Mouse (Mus musculus): ENCODE measurements around the gene Kmt2a. TPM values are rescaled to one million over a fixed set of nuclear protein-coding genes. Genes with fewer than 3 reads are reported as not detected.

Gene Kmt2a
- polyA plus RNA-seq, 1 experiment from 2014 or later, result 14.4 TPM

DNA sequence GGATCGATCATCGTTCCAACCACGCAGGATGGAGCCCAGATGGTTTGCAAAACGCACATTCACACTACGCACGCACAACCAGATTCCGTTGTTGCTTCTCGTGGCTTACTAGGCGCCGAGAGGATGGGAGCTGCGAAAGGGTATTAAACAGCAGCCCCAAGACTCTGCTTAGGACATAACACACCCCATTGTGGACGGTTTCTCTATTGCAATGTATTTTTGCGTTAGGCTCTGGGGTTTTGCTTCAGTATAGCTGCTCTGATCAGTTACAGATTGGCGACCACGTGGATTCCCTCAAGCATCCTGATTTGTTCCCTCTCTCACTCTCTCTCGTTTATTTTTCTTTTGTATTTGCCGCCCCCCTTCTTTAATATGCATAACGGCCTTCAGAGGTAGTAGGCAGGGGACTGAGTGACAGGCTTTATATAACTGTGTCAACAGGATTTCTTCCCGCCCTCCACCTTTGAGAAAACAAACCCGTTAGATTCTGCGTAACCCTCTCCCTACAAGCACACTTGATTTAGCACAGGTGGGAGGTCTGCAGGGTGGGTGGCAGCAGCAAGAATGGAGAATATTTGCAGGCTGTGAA lies 2.0 kb upstream of the Kmt2a start:
- H3K9ac ChIP-seq (ENCODE audit: low read depth, low read length), result peak overlapping the region; percentile 80
- peak overlapping the region; percentile 92 for H3K27ac ChIP-seq (ENCODE audit: low read depth, low read length)
- 1% methylated on average over 21 of the region's 21 CpGs for WGBS
- peaks cover 10% of the 10 kb centered on the region for H3K4me1 ChIP-seq (ENCODE audit: control insufficient read depth, insufficient read depth, low read depth, low read length)
- H3K4me3 ChIP-seq (ENCODE audit: low read length), result peak overlapping the region; percentile 82
- H3K36me3 ChIP-seq (ENCODE audit: control insufficient read depth, insufficient read depth, low read length), result no peaks in the 10 kb centered on the region
- ATAC-seq, result peak; percentile 34
- H3K27me3 ChIP-seq (replicated peaks; ENCODE audit: control insufficient read depth, insufficient read depth, low read length), result no peaks in the 10 kb centered on the region
- H3K4me2 ChIP-seq (ENCODE audit: low read length), result peak overlapping the region; percentile 93
- H3K9me3 ChIP-seq (ENCODE audit: control insufficient read depth, low read length), result no peaks in the 10 kb centered on the region

DNA sequence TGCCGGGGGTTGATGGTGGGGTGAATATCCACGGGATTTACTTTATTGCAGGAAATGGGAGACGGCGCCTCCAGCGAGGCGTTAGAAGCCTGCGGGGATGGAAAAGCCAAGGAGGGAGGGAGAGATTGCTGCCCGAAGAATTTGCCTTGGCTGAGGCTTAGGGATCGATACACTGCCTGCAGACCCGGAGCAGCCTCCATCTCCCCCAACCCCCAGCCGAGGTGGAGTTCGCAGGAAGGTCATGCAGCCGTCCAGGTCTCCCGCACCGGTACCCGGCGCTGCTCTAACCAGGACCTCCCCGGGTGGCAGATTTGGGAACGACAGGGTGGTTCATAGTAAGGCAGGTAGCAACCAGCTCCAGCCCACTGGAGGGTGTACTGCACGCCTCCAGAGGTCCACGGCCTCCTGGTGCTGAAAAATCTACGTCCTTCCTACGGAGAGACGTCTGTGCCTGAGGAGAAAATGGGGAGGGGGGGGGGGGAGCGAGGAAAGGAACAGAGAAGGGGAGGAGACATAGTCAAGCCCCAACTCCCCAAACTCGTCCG lies 1.4 kb upstream of the Kmt2a start:
- Histone ChIP-seq H3K9ac (ENCODE audit: low read depth, low read length) (peak overlapping the region; percentile 80), H3K9me3 (ENCODE audit: control insufficient read depth, low read length) (no peaks in the 10 kb centered on the region), H3K27me3 (replicated peaks; ENCODE audit: control insufficient read depth, insufficient read depth, low read length) (no peaks in the 10 kb centered on the region), H3K4me1 (ENCODE audit: control insufficient read depth, insufficient read depth, low read depth, low read length) (peaks cover 16% of the 10 kb centered on the region), H3K4me3 (ENCODE audit: low read length) (peak overlapping the region; percentile 82), H3K36me3 (ENCODE audit: control insufficient read depth, insufficient read depth, low read length) (no peaks in the 10 kb centered on the region), H3K4me2 (ENCODE audit: low read length) (peak overlapping the region; percentile 93), H3K27ac (ENCODE audit: low read depth, low read length) (peak overlapping the region; percentile 92)
- peak; percentile 44 for ATAC-seq
- WGBS, result 0% methylated on average over 25 of the region's 27 CpGs

DNA sequence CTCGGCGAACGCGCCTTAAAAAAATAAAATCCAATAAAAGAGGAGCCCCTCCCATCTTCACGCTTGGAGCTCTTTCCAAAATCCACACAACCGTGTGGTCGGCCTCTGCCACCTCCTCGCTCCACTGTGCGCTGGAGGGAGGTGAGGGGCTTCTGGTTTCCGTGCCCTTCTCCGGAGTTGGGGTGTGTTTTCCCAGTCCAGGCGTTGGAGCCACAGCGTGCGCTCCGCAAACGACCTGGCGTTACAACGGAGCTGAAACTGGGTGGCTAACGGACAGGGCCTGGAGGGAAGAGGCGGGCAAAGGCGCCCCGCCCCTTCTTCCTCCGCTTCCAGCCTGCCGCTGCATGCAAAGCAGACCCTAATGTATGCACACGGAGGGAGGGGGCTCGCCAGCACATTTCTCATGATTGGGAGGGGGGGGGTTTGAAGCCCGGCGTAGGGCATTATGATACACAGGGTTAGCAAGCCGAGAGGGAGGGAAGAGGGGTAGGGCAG lies 892 bp upstream of the Kmt2a start:
- peak; percentile 83 for ATAC-seq
- peaks cover 21% of the 10 kb centered on the region for H3K4me1 ChIP-seq (ENCODE audit: control insufficient read depth, insufficient read depth, low read depth, low read length)
- H3K9ac ChIP-seq (ENCODE audit: low read depth, low read length), result peak overlapping the region; percentile 80
- H3K9me3 ChIP-seq (ENCODE audit: control insufficient read depth, low read length), result no peaks in the 10 kb centered on the region
- peak overlapping the region; percentile 93 for H3K4me2 ChIP-seq (ENCODE audit: low read length)
- peak overlapping the region; percentile 92 for H3K27ac ChIP-seq (ENCODE audit: low read depth, low read length)
- H3K36me3 ChIP-seq (ENCODE audit: control insufficient read depth, insufficient read depth, low read length), result no peaks in the 10 kb centered on the region
- H3K27me3 ChIP-seq (replicated peaks; ENCODE audit: control insufficient read depth, insufficient read depth, low read length), result no peaks in the 10 kb centered on the region
- H3K4me3 ChIP-seq (ENCODE audit: low read length), result peak overlapping the region; percentile 82
- under 1% methylated on average over 28 of the region's 29 CpGs for WGBS

GRCm38 (mm10) chr9:44880309-44881081 lies 601 bp downstream of the Kmt2a start:
- under 1% methylated on average over 43 of the region's 44 CpGs for WGBS
- peak overlapping the region; percentile 95 for H3K9ac ChIP-seq (ENCODE audit: low read depth, low read length)
- peak overlapping the region; percentile 92 for H3K27ac ChIP-seq (ENCODE audit: low read depth, low read length)
- peak overlapping the region; percentile 78 for H3K4me2 ChIP-seq (ENCODE audit: low read length)
- H3K9me3 ChIP-seq (ENCODE audit: control insufficient read depth, low read length), result no peaks in the 10 kb centered on the region
- ATAC-seq, result peak; percentile 12; the same call in 1 of the 2 replicates
- peak overlapping the region; percentile 82 for H3K4me3 ChIP-seq (ENCODE audit: low read length)
- H3K36me3 ChIP-seq (ENCODE audit: control insufficient read depth, insufficient read depth, low read length), result no peaks in the 10 kb centered on the region
- no peaks in the 10 kb centered on the region for H3K27me3 ChIP-seq (replicated peaks; ENCODE audit: control insufficient read depth, insufficient read depth, low read length)
- peaks cover 33% of the 10 kb centered on the region for H3K4me1 ChIP-seq (ENCODE audit: control insufficient read depth, insufficient read depth, low read depth, low read length)

- under 1% methylated on average over 13 of the region's 13 CpGs for WGBS
- no peak for ATAC-seq
Observed at GRCm38 (mm10) chr9:44879694-44880271, 1.3 kb downstream of the Kmt2a start.

GRCm38 (mm10) chr9:44878776-44879500 lies 2.2 kb downstream of the Kmt2a start:
- Histone ChIP-seq H3K4me3 (ENCODE audit: low read length) (peak overlapping the region; percentile 82), H3K27me3 (replicated peaks; ENCODE audit: control insufficient read depth, insufficient read depth, low read length) (no peaks in the 10 kb centered on the region), H3K4me2 (ENCODE audit: low read length) (peak overlapping the region; percentile 78), H3K36me3 (ENCODE audit: control insufficient read depth, insufficient read depth, low read length) (no peaks in the 10 kb centered on the region), H3K27ac (ENCODE audit: low read depth, low read length) (peak overlapping the region; percentile 92), H3K4me1 (ENCODE audit: control insufficient read depth, insufficient read depth, low read depth, low read length) (peaks cover 44% of the 10 kb centered on the region), H3K9ac (ENCODE audit: low read depth, low read length) (peak overlapping the region; percentile 95), H3K9me3 (ENCODE audit: control insufficient read depth, low read length) (no peaks in the 10 kb centered on the region)
- no peak for ATAC-seq
- 13% methylated on average over 9 of the region's 9 CpGs for WGBS

More at GRCm38 (mm10) chr9:44879694-44880271, 1.3 kb downstream of the Kmt2a start:
- Histone ChIP-seq H3K27ac (ENCODE audit: low read depth, low read length) (peak overlapping the region; percentile 92), H3K4me2 (ENCODE audit: low read length) (peak overlapping the region; percentile 78), H3K9ac (ENCODE audit: low read depth, low read length) (peak overlapping the region; percentile 95), H3K4me3 (ENCODE audit: low read length) (peak overlapping the region; percentile 82), H3K4me1 (ENCODE audit: control insufficient read depth, insufficient read depth, low read depth, low read length) (peaks cover 39% of the 10 kb centered on the region), H3K27me3 (replicated peaks; ENCODE audit: control insufficient read depth, insufficient read depth, low read length) (no peaks in the 10 kb centered on the region), H3K36me3 (ENCODE audit: control insufficient read depth, insufficient read depth, low read length) (no peaks in the 10 kb centered on the region), H3K9me3 (ENCODE audit: control insufficient read depth, low read length) (no peaks in the 10 kb centered on the region)

DNA sequence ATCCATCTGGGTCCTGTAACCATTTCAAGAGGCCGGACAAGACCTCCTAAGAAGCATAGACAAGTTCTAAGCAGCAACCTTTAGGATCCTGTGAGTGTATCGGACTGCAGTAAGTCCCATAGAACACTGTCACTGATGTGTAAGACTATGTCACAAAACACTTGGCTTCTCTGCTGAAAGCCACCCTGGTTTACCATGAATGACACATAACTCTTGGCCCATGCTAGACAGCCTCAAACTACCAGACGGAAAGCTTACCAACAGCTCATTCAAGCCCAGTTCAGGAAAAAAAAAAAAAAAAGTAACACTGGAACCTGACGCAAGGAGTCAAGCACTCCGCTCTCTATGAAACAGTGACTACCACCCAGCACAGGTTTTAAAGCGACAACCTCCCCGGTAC lies 3.4 kb downstream of the Kmt2a start:
- peaks cover 53% of the 10 kb centered on the region for H3K4me1 ChIP-seq (ENCODE audit: control insufficient read depth, insufficient read depth, low read depth, low read length)
- H3K9ac ChIP-seq (ENCODE audit: low read depth, low read length), result no peak overlapping the region
- H3K36me3 ChIP-seq (ENCODE audit: control insufficient read depth, insufficient read depth, low read length), result no peaks in the 10 kb centered on the region
- no peaks in the 10 kb centered on the region for H3K27me3 ChIP-seq (replicated peaks; ENCODE audit: control insufficient read depth, insufficient read depth, low read length)
- no peak overlapping the region for H3K4me3 ChIP-seq (ENCODE audit: low read length)
- H3K27ac ChIP-seq (ENCODE audit: low read depth, low read length), result no peak overlapping the region
- no peaks in the 10 kb centered on the region for H3K9me3 ChIP-seq (ENCODE audit: control insufficient read depth, low read length)
- no peak for ATAC-seq
- WGBS, result 83% methylated on average over 7 of the region's 7 CpGs
- no peak overlapping the region; the same call in 1 of the 2 replicates for H3K4me2 ChIP-seq (ENCODE audit: low read length)

GRCm38 (mm10) chr9:44875476-44875875 lies 5.6 kb downstream of the Kmt2a start:
- H3K27me3 ChIP-seq (replicated peaks; ENCODE audit: control insufficient read depth, insufficient read depth, low read length), result no peaks in the 10 kb centered on the region
- H3K9me3 ChIP-seq (ENCODE audit: control insufficient read depth, low read length), result no peaks in the 10 kb centered on the region
- no peak overlapping the region for H3K9ac ChIP-seq (ENCODE audit: low read depth, low read length)
- WGBS, result 44% methylated on average over 7 of the region's 7 CpGs
- no peak overlapping the region for H3K4me3 ChIP-seq (ENCODE audit: low read length)
- H3K27ac ChIP-seq (ENCODE audit: low read depth, low read length), result no peak overlapping the region
- ATAC-seq, result no peak; the same call in 1 of the 2 replicates
- peaks cover 54% of the 10 kb centered on the region for H3K4me1 ChIP-seq (ENCODE audit: control insufficient read depth, insufficient read depth, low read depth, low read length)
- H3K36me3 ChIP-seq (ENCODE audit: control insufficient read depth, insufficient read depth, low read length), result no peaks in the 10 kb centered on the region
- H3K4me2 ChIP-seq (ENCODE audit: low read length), result 0 out of 2 replicates have a peak overlapping the region, but pooled peaks have one; percentile 18
